In the genomic region with DNA sequence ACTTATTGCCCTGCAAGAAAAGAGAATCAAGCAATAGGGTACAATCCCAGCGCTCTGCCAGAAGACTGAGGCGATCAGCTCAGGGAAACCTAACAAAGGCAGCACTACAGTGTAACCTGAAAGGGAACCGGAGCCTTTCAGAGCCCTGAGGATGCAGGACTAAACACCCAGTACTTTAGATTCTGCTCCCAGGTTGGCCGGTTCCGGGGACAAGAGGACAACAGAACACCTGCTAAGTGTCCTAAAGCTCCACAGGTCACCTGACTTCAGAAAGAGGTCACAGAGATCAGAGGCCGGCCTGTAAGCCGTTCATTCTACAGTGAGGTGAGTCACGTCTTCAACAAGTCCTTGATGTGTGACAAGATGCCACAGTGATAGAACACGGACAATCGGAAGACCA, we compare ENCODE assay signal across 24 mouse cellular contexts. TPM values are rescaled to one million over a fixed set of nuclear protein-coding genes. Genes with fewer than 3 reads are reported as not detected.
"Had no signal": no experiment of that assay in that cellular context is flagged by ENCODE, and none has a peak within 500 bp of the region (broad histone marks: within the 10 kb centered on the region; RNA-seq: fewer than 3 reads in every experiment).

No protein-coding gene starts in this region.

- H3K4me2 ChIP-seq: heart, embryonic 11.5 days; heart, embryonic 13.5 days; heart, embryonic 15.5 days; hindbrain, embryonic 13.5 days; hindbrain, embryonic 15.5 days; limb, embryonic 13.5 days; limb, embryonic 15.5 days; liver, embryonic 12.5 days had no signal

- ATAC-seq: hindbrain, postnatal 0 days; intestine, embryonic 16.5 days; liver, embryonic 12.5 days had no signal

- H3K9ac ChIP-seq: heart, embryonic 13.5 days; heart, embryonic 15.5 days; hindbrain, embryonic 13.5 days; hindbrain, embryonic 15.5 days; limb, embryonic 13.5 days; limb, embryonic 15.5 days; liver, embryonic 12.5 days; liver, embryonic 14.5 days had no signal

- H3K27ac ChIP-seq: heart, embryonic 13.5 days; heart, embryonic 15.5 days; hindbrain, embryonic 13.5 days; hindbrain, embryonic 15.5 days; hindbrain, postnatal 0 days; limb, embryonic 13.5 days; limb, embryonic 15.5 days; liver, embryonic 12.5 days; liver, embryonic 14.5 days had no signal

- H3K9me3 ChIP-seq: heart, embryonic 13.5 days; heart, embryonic 15.5 days; hindbrain, embryonic 13.5 days; hindbrain, embryonic 15.5 days; limb, embryonic 13.5 days; limb, embryonic 15.5 days; liver, embryonic 12.5 days had no signal

- H3K4me1 ChIP-seq: heart, embryonic 13.5 days; heart, embryonic 15.5 days; hindbrain, embryonic 13.5 days; hindbrain, embryonic 15.5 days; limb, embryonic 13.5 days; limb, embryonic 15.5 days; liver, embryonic 12.5 days had no signal

- DNase-seq: gastrocnemius, postnatal 14 days; gastrocnemius, postnatal 36 days; heart, adult 18-20 months; heart, postnatal 14 days; heart, postnatal 36 days; kidney, adult 11 months; kidney, adult 2 months; kidney, postnatal 10 days; kidney, postnatal 25 days; layer of hippocampus, adult 9-11 months; layer of hippocampus, postnatal 36 days; left cerebral cortex, postnatal 4 days had no signal

- H3K4me3 ChIP-seq: heart, embryonic 13.5 days; heart, embryonic 15.5 days; hindbrain, embryonic 13.5 days; hindbrain, embryonic 15.5 days; limb, embryonic 13.5 days; limb, embryonic 15.5 days; liver, embryonic 12.5 days had no signal

- H3K27me3 ChIP-seq: heart, embryonic 13.5 days; heart, embryonic 15.5 days; hindbrain, embryonic 13.5 days; hindbrain, embryonic 15.5 days; limb, embryonic 13.5 days; limb, embryonic 15.5 days; liver, embryonic 12.5 days had no signal

RNA-seq across cellular contexts. Expression of a gene that starts 34.5 kb away (rescaled TPM):
- polyA plus RNA-seq: heart, embryonic 11.5 days; intestine, embryonic 14.5 days; liver, embryonic 12.5 days had no signal
